Mouse (Mus musculus): ENCODE results near the gene Snx25. TPM values are rescaled to one million over a fixed set of nuclear protein-coding genes. Genes with fewer than 3 reads are reported as not detected.

Snx25 gene
- polyA plus RNA-seq, 1 experiment: 7.5 TPM

DNA sequence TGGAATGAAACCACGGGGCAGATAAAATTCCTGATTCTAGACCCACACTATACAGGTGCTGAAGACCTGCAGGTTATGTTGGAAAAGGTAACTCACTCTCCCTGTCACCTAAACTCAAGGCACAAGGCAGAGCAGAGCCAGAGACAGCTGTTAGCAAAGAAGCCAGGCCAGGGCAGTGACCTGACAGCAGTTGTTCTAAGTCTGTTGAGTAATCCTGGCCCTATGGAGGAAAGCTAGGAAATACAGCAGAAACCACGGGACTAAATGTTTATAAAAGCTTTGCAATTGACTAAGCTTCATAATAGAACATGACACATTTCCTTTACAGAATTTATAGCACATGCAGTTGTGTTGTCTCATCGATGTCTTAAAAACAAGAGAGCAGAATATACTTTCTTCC lies 156.4 kb downstream of the Snx25 start:
- 93% methylated on average over 3 of the region's 3 CpGs for WGBS
- DNase-seq: no peak
- no peak for TF ChIP-seq POLR2A (IDR thresholded peaks at IDR 0.05; ENCODE audit: control insufficient read depth, extremely low read depth, insufficient read depth, low read length, poor library complexity)
- TF ChIP-seq CTCF (IDR thresholded peaks at IDR 0.05; ENCODE audit: borderline replicate concordance, control insufficient read depth, extremely low read depth, insufficient read depth, low read length, poor library complexity): no peak
- peaks cover 7% of the 10 kb centered on the region for H3K4me1 ChIP-seq (replicated peaks; ENCODE audit: control insufficient read depth, insufficient read depth, low read length)
- no peak overlapping the region for H3K27ac ChIP-seq (ENCODE audit: control insufficient read depth, insufficient read depth, low read length)
- H3K27me3 ChIP-seq (ENCODE audit: control insufficient read depth, insufficient read depth, low read length): no peaks in the 10 kb centered on the region
- H3K36me3 ChIP-seq (ENCODE audit: control insufficient read depth, insufficient read depth, low read length): peaks cover 15% of the 10 kb centered on the region; the same call in 1 of the 2 replicates
- no peak overlapping the region for H3K4me3 ChIP-seq (ENCODE audit: control insufficient read depth, insufficient read depth, low read length)

DNA sequence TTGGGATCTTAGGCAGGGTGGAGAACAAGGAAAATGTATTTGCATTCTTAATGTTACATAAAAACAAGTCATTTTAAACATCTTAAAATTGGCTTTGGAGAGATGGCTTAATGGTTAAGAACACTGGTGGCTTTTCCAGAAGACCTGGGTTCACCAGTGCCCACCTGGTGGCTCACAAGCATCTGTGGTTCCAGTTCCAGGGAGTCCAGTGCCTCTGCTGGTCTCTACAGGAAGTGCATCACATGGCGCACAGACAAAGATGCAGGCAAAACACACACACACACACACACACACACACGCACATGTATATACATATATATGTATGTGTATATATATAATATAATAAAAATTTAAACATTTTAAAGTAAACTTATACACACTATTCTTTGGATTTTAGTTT lies 157.8 kb downstream of the Snx25 start:
- WGBS: 100% methylated on average over 2 of the region's 2 CpGs
- H3K4me3 ChIP-seq (ENCODE audit: control insufficient read depth, insufficient read depth, low read length): no peak overlapping the region
- H3K27me3 ChIP-seq (ENCODE audit: control insufficient read depth, insufficient read depth, low read length): no peaks in the 10 kb centered on the region
- H3K27ac ChIP-seq (ENCODE audit: control insufficient read depth, insufficient read depth, low read length): no peak overlapping the region; the same call in 1 of the 2 replicates
- peak; percentile 38 for DNase-seq
- H3K4me1 ChIP-seq (replicated peaks; ENCODE audit: control insufficient read depth, insufficient read depth, low read length): peaks cover 4% of the 10 kb centered on the region
- peaks cover 15% of the 10 kb centered on the region; the same call in 1 of the 2 replicates for H3K36me3 ChIP-seq (ENCODE audit: control insufficient read depth, insufficient read depth, low read length)
- no peak for TF ChIP-seq CTCF (IDR thresholded peaks at IDR 0.05; ENCODE audit: borderline replicate concordance, control insufficient read depth, extremely low read depth, insufficient read depth, low read length, poor library complexity)
- no peak for TF ChIP-seq POLR2A (IDR thresholded peaks at IDR 0.05; ENCODE audit: control insufficient read depth, extremely low read depth, insufficient read depth, low read length, poor library complexity)

DNA sequence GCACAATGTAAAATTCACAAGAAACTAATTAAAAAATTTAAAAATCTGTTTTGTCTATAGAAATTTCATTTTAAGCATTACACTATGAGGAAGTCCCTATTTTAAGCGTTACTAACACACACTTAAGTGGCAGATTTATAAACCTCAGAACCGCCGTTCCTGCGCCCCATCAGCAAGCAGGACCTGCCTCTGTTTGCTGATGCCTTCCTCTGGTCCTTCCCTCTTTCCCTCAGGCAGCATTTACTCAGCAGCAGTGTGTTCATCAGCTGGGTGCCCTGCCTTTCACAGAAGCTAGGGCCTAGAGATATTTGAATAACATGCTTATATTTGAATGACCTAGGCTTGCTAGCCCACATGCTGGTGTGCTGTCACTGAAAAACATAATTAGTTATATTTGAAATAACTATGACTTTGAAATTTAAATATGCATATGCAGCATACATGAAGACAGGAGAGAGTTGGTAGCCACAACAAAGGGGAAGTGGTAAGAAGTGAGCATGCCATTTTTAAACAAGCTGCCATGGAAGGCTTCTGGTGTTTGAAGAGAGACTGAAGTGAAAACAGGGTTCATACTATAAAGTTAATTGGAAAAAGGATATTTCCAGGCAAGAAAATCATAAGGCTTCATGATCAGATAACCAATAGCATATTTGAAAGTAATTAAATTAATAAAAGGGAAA lies 161.2 kb downstream of the Snx25 start:
- no peak for DNase-seq
- H3K27ac ChIP-seq (ENCODE audit: control insufficient read depth, insufficient read depth, low read length): no peak overlapping the region
- WGBS: 42% methylated on average over 4 of the region's 4 CpGs
- H3K36me3 ChIP-seq (ENCODE audit: control insufficient read depth, insufficient read depth, low read length): peaks cover 6% of the 10 kb centered on the region; the same call in 1 of the 2 replicates
- H3K27me3 ChIP-seq (ENCODE audit: control insufficient read depth, insufficient read depth, low read length): no peaks in the 10 kb centered on the region
- H3K4me3 ChIP-seq (ENCODE audit: control insufficient read depth, insufficient read depth, low read length): no peak overlapping the region
- TF ChIP-seq CTCF (IDR thresholded peaks at IDR 0.05; ENCODE audit: borderline replicate concordance, control insufficient read depth, extremely low read depth, insufficient read depth, low read length, poor library complexity): no peak
- no peak for TF ChIP-seq POLR2A (IDR thresholded peaks at IDR 0.05; ENCODE audit: control insufficient read depth, extremely low read depth, insufficient read depth, low read length, poor library complexity)
- H3K4me1 ChIP-seq (replicated peaks; ENCODE audit: control insufficient read depth, insufficient read depth, low read length): peaks cover 2% of the 10 kb centered on the region

DNA sequence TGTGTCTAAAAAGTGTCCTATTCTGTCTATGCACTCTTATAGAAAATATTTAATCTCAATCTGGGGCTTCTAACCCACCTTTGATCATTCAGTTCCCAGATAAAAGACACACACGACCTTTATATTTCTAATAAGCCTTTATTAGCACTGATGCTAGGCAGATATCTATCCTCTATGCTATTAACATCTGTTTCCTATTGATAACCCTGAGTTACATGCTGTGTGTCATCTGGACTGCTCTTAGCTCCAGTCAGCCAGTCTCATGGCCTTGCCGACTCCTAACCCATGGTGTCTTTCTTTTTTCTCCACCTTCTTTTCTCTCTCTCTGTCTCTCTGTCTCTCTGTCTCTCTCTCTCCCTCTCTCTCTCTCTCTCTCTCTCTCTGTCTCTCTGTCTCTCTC lies 163.8 kb downstream of the Snx25 start:
- DNase-seq: no peak
- TF ChIP-seq CTCF (IDR thresholded peaks at IDR 0.05; ENCODE audit: borderline replicate concordance, control insufficient read depth, extremely low read depth, insufficient read depth, low read length, poor library complexity): no peak
- TF ChIP-seq POLR2A (IDR thresholded peaks at IDR 0.05; ENCODE audit: control insufficient read depth, extremely low read depth, insufficient read depth, low read length, poor library complexity): no peak
- no peaks in the 10 kb centered on the region for H3K27me3 ChIP-seq (ENCODE audit: control insufficient read depth, insufficient read depth, low read length)
- no peak overlapping the region for H3K4me3 ChIP-seq (ENCODE audit: control insufficient read depth, insufficient read depth, low read length)
- 90% methylated on average over 2 of the region's 2 CpGs for WGBS
- no peak overlapping the region for H3K27ac ChIP-seq (ENCODE audit: control insufficient read depth, insufficient read depth, low read length)
- peaks cover 8% of the 10 kb centered on the region; the same call in 1 of the 2 replicates for H3K36me3 ChIP-seq (ENCODE audit: control insufficient read depth, insufficient read depth, low read length)
- peaks cover 2% of the 10 kb centered on the region for H3K4me1 ChIP-seq (replicated peaks; ENCODE audit: control insufficient read depth, insufficient read depth, low read length)

DNA sequence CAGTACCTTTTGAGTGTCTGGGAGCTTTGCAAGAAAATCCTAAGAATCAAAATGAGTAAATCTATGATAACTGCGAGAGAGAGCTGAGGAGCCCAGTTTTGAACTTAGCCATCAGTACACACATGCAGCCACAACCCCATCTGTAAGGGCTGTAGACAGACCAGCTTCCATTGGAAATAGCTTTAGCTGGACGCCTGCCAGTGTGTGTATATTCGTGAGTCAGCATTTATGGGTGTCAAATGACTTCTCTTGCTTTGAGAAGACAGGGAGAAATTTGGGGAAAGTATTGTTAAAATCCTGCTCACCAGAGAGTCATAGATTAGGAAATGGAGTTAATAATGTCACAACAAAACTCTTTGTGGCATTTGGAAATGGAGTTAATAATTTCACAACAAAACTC lies 165.3 kb downstream of the Snx25 start:
- WGBS: 84% methylated on average over 3 of the region's 3 CpGs
- DNase-seq: no peak
- TF ChIP-seq POLR2A (IDR thresholded peaks at IDR 0.05; ENCODE audit: control insufficient read depth, extremely low read depth, insufficient read depth, low read length, poor library complexity) (no peak), CTCF (IDR thresholded peaks at IDR 0.05; ENCODE audit: borderline replicate concordance, control insufficient read depth, extremely low read depth, insufficient read depth, low read length, poor library complexity) (no peak)
- Histone ChIP-seq H3K27me3 (ENCODE audit: control insufficient read depth, insufficient read depth, low read length) (no peaks in the 10 kb centered on the region), H3K4me1 (replicated peaks; ENCODE audit: control insufficient read depth, insufficient read depth, low read length) (peaks cover 2% of the 10 kb centered on the region), H3K4me3 (ENCODE audit: control insufficient read depth, insufficient read depth, low read length) (no peak overlapping the region), H3K27ac (ENCODE audit: control insufficient read depth, insufficient read depth, low read length) (no peak overlapping the region), H3K36me3 (ENCODE audit: control insufficient read depth, insufficient read depth, low read length) (peaks cover 8% of the 10 kb centered on the region; the same call in 1 of the 2 replicates)

Other genes starting within 250 kb of the Snx25 start
- gene Ccdc110, start 217.5 kb downstream of the Snx25 start, polyA plus RNA-seq (2012; rRNA removed): not detected in 2 replicates
- 0.19 and 0.27 TPM in 2 replicates for gene 1700029J07Rik, start 176.9 kb downstream of the Snx25 start, polyA plus RNA-seq (2012; rRNA removed)
- gene Ufsp2, start 176.6 kb downstream of the Snx25 start, polyA plus RNA-seq (2012; rRNA removed): 11.2 and 13.0 TPM in 2 replicates
- gene Lrp2bp, start 152.9 kb downstream of the Snx25 start, polyA plus RNA-seq (2012; rRNA removed): 0.08 TPM in 1 of 2 replicates, not detected in the other
- 7.2 and 9.6 TPM in 2 replicates for gene Ankrd37, start 146.5 kb downstream of the Snx25 start, polyA plus RNA-seq (2012; rRNA removed)
- 7.5 and 8.1 TPM in 2 replicates for gene Cfap97, start 388 bp downstream of the Snx25 start, polyA plus RNA-seq (2012; rRNA removed)
- 238 and 569 TPM in 2 replicates for gene Slc25a4, start 59.1 kb upstream of the Snx25 start, polyA plus RNA-seq (2012; rRNA removed)
- not detected in 2 replicates for gene Helt, start 142.5 kb upstream of the Snx25 start, polyA plus RNA-seq (2012; rRNA removed)

Data from thymus, adult 2 months (tissue).